Mouse (Mus musculus) effector memory CD4-positive, alpha-beta T cell, adult 5 months (primary cell): ENCODE measurements around the gene 9430038I01Rik. TPM values are rescaled to one million over a fixed set of nuclear protein-coding genes. Genes with fewer than 3 reads are reported as not detected.

Experiments used
- polyA plus RNA-seq: library from polyadenylated mRNA; unstranded; fragments of 100-300 nt; shearing (Covaris generic); gene quantifications from one replicate; pipeline ENCODE4 v1.2.1, GENCODE M21; 2017

9430038I01Rik gene
- polyA plus RNA-seq: 20.0 TPM

GRCm38 (mm10) chr7:137410337-137411197, at the start of gene 9430038I01Rik:
9430038I01Rik (minus strand) TSS chr7:137410762.

GRCm38 (mm10) chr7:137437440-137438178, 27.0 kb upstream of the 9430038I01Rik start, which contains the start of gene Glrx3:
Glrx3 (plus strand) TSS chr7:137437614.

Other genes with a start within 250 kb of the 9430038I01Rik start
- not detected for gene Ebf3, start 96.3 kb downstream of the 9430038I01Rik start, polyA plus RNA-seq
- gene Glrx3, start 26.9 kb upstream of the 9430038I01Rik start, polyA plus RNA-seq: 60.1 TPM